7 mouse cellular contexts compared by ENCODE assay signal in genomic region chr2:84677968-84678880, GRCm38 (mm10). TPM values are rescaled to one million over a fixed set of nuclear protein-coding genes. Genes with fewer than 3 reads are reported as not detected.
DNase-seq lines count a peak whose midpoint lies in the region; ATAC-seq and TF ChIP-seq lines count a peak whose summit lies in the region.

TSS of gene Gm28635 (minus strand) at chr2:84678041.
TSS of gene Med19 (plus strand) at chr2:84678402.

- H3K27ac ChIP-seq in embryonic facial prominence, embryonic 10.5 days (replicated peaks) = peak within 1 kb of the TSS; percentile 82
- H3K27ac ChIP-seq in intestine, postnatal 0 days (ENCODE audit: low read depth, low read length) = peak within 1 kb of the TSS; percentile 68
- H3K27ac ChIP-seq in midbrain, embryonic 12.5 days (replicated peaks) = peak within 1 kb of the TSS; percentile 61
- H3K27ac ChIP-seq in small intestine, adult 2 months (ENCODE audit: insufficient read depth, low read depth, low read length) = peak within 1 kb of the TSS; percentile 58

- no peaks in the 10 kb centered on the region for H3K27me3 ChIP-seq in embryonic facial prominence, embryonic 10.5 days (replicated peaks; ENCODE audit: low read depth, poor library complexity, severe bottlenecking)
- no peaks in the 10 kb centered on the region for H3K27me3 ChIP-seq in intestine, postnatal 0 days (replicated peaks; ENCODE audit: control insufficient read depth, insufficient read depth, low read length)
- H3K27me3 ChIP-seq in midbrain, embryonic 12.5 days = no peaks in the 10 kb centered on the region
- no peaks in the 10 kb centered on the region for H3K27me3 ChIP-seq in small intestine, adult 2 months (ENCODE audit: control insufficient read depth, insufficient read depth, low read length)

- peaks cover 63% of the 10 kb centered on the region for H3K36me3 ChIP-seq in embryonic facial prominence, embryonic 10.5 days (replicated peaks)
- H3K36me3 ChIP-seq in intestine, postnatal 0 days (ENCODE audit: control insufficient read depth, insufficient read depth) = peaks cover 17% of the 10 kb centered on the region; the same call in 1 of the 2 replicates
- peaks cover 31% of the 10 kb centered on the region for H3K36me3 ChIP-seq in midbrain, embryonic 12.5 days
- peaks cover 21% of the 10 kb centered on the region for H3K36me3 ChIP-seq in small intestine, adult 2 months (ENCODE audit: control insufficient read depth, insufficient read depth, low read length)

- ATAC-seq in intestine, postnatal 0 days = peak; percentile 100
- peak; percentile 100 for ATAC-seq in midbrain, embryonic 12.5 days (ENCODE audit: low FRiP score, low read depth)

- H3K4me2 ChIP-seq in intestine, postnatal 0 days (replicated peaks; ENCODE audit: low read depth) = peak within 1 kb of the TSS; percentile 77
- peak within 1 kb of the TSS; percentile 87 for H3K4me2 ChIP-seq in midbrain, embryonic 12.5 days (replicated peaks)

- under 1% methylated on average over 44 of the region's 44 CpGs for WGBS in embryonic facial prominence, embryonic 10.5 days
- WGBS in intestine, postnatal 0 days = under 1% methylated on average over 44 of the region's 44 CpGs
- under 1% methylated on average over 44 of the region's 44 CpGs for WGBS in midbrain, embryonic 12.5 days
- WGBS in small intestine, adult 2 months = under 1% methylated on average over 44 of the region's 44 CpGs

- peak within 1 kb of the TSS; percentile 62 for H3K9ac ChIP-seq in intestine, postnatal 0 days (ENCODE audit: low read depth, low read length)
- H3K9ac ChIP-seq in midbrain, embryonic 12.5 days (replicated peaks) = peak within 1 kb of the TSS; percentile 86

- TF ChIP-seq POLR2A in small intestine, adult 2 months (IDR thresholded peaks at IDR 0.05; ENCODE audit: low read depth, low read length) = peak; percentile 49; the same call in 1 of the 2 replicates

- H3K4me1 ChIP-seq in embryonic facial prominence, embryonic 10.5 days = peaks cover 25% of the 10 kb centered on the region
- no peaks in the 10 kb centered on the region; the same call in 1 of the 2 replicates for H3K4me1 ChIP-seq in intestine, postnatal 0 days (replicated peaks; ENCODE audit: control insufficient read depth, insufficient read depth, low read length)
- H3K4me1 ChIP-seq in midbrain, embryonic 12.5 days = peaks cover 17% of the 10 kb centered on the region
- H3K4me1 ChIP-seq in small intestine, adult 2 months (ENCODE audit: control insufficient read depth, insufficient read depth, insufficient read length, low read length) = no peaks in the 10 kb centered on the region

- peak; percentile 93 for DNase-seq in adrenal gland, postnatal 10 days
- DNase-seq in embryonic facial prominence, embryonic 10.5 days (ENCODE audit: low spot score) = peak; percentile 94
- DNase-seq in gonadal fat pad, adult 2 months (ENCODE audit: low read depth) = peak; percentile 99
- DNase-seq in left cerebral cortex, postnatal 4 days = peak; percentile 90

- peak within 1 kb of the TSS; percentile 73 for H3K4me3 ChIP-seq in embryonic facial prominence, embryonic 10.5 days
- H3K4me3 ChIP-seq in intestine, postnatal 0 days (ENCODE audit: low read depth, low read length) = peak within 1 kb of the TSS; percentile 74
- H3K4me3 ChIP-seq in midbrain, embryonic 12.5 days = peak within 1 kb of the TSS; percentile 98
- peak within 1 kb of the TSS; percentile 76 for H3K4me3 ChIP-seq in small intestine, adult 2 months (ENCODE audit: low read depth, low read length)

- no peak; the same call in 1 of the 2 replicates for TF ChIP-seq CTCF in intestine, postnatal 0 days (IDR thresholded peaks at IDR 0.05; ENCODE audit: low read depth)
- no peak for TF ChIP-seq CTCF in small intestine, adult 2 months (IDR thresholded peaks at IDR 0.05; ENCODE audit: extremely low read depth, insufficient read length, insufficient replicate concordance, low read depth, low read length)

- intact Hi-C loops in left cerebral cortex, postnatal 4 days (cut with DNase I) = no loop called here

- H3K9me3 ChIP-seq in embryonic facial prominence, embryonic 10.5 days = no peaks in the 10 kb centered on the region
- H3K9me3 ChIP-seq in intestine, postnatal 0 days (ENCODE audit: control insufficient read depth) = no peaks in the 10 kb centered on the region
- no peaks in the 10 kb centered on the region for H3K9me3 ChIP-seq in midbrain, embryonic 12.5 days

RNA-seq across cellular contexts. Expression of gene Gm28635, which starts in this region (rescaled TPM):
- not detected for total RNA-seq in adrenal gland, postnatal 10 days (2021)
- polyA plus RNA-seq in embryonic facial prominence, embryonic 10.5 days (2016; fragmentation: Nextera tagmentation; extraction: Ambion mirVana) = not detected in 2 replicates
- polyA plus RNA-seq in gonadal fat pad, adult 2 months (2012; rRNA removed) = not detected in 2 replicates
- not detected in 2 replicates for polyA plus RNA-seq in intestine, postnatal 0 days (2015; fragmentation: Nextera tagmentation; extraction: Ambion mirVana)
- 10 to 100 TPM; 11.7 to 13.7 TPM for total RNA-seq in left cerebral cortex, postnatal 4 days (2021)
- polyA plus RNA-seq in midbrain, embryonic 12.5 days (2016; fragmentation: Nextera tagmentation; extraction: Ambion mirVana) = not detected in 2 replicates
- polyA plus RNA-seq in small intestine, adult 2 months (2012; rRNA removed) = not detected in 2 replicates

RNA-seq across cellular contexts. Expression of gene Med19, which starts in this region (rescaled TPM):
- 10 to 100 TPM; 18.3 to 19.5 TPM for total RNA-seq in adrenal gland, postnatal 10 days (2021)
- 45.3 and 46.4 TPM in 2 replicates for polyA plus RNA-seq in embryonic facial prominence, embryonic 10.5 days (2016; fragmentation: Nextera tagmentation; extraction: Ambion mirVana)
- polyA plus RNA-seq in gonadal fat pad, adult 2 months (2012; rRNA removed) = 11.7 and 15.3 TPM in 2 replicates
- 20.6 and 21.0 TPM in 2 replicates for polyA plus RNA-seq in intestine, postnatal 0 days (2015; fragmentation: Nextera tagmentation; extraction: Ambion mirVana)
- total RNA-seq in left cerebral cortex, postnatal 4 days (2021) = 10 to 100 TPM; 42.5 to 45.3 TPM
- polyA plus RNA-seq in midbrain, embryonic 12.5 days (2016; fragmentation: Nextera tagmentation; extraction: Ambion mirVana) = 51.8 and 54.8 TPM in 2 replicates
- polyA plus RNA-seq in small intestine, adult 2 months (2012; rRNA removed) = 2.7 and 5.1 TPM in 2 replicates

Comparison
In these comparisons a context has a peak if more than half of its experiments do, and no peak if none do; other contexts are left out.
1. Peak in every context shown above with its lines: DNase-seq, ATAC-seq, H3K4me3 ChIP-seq and H3K27ac ChIP-seq.
2. RNA of gene Gm28635 (total RNA-seq): 11.7 to 13.7 TPM in left cerebral cortex, postnatal 4 days; not detected in adrenal gland, postnatal 10 days; every median in the first group is over 10 times any median in the second.